Mouse (Mus musculus): ENCODE measurements at regions not wholly inside any gene's neighbourhood (a gene's known extent, or its start where the extent isn't known, plus 50 kb on each side); places are given as distances from the start of the nearest gene placed in this dataset.

GRCm38 (mm10) chr3:60324416-60324815 is 148.2 kb upstream of the Mbnl1 start:
- H3K4me1 ChIP-seq: no peaks in the 10 kb centered on the region
- H3K36me3 ChIP-seq (ENCODE audit: poor library complexity, severe bottlenecking): no peaks in the 10 kb centered on the region
- ATAC-seq: no peak
- H3K4me2 ChIP-seq: no peak overlapping the region
- no peaks in the 10 kb centered on the region for H3K9me3 ChIP-seq (replicated peaks)
- H3K27me3 ChIP-seq: no peaks in the 10 kb centered on the region
- H3K4me3 ChIP-seq: no peak overlapping the region
- H3K27ac ChIP-seq: no peak overlapping the region
- no peak overlapping the region for H3K9ac ChIP-seq

DNA sequence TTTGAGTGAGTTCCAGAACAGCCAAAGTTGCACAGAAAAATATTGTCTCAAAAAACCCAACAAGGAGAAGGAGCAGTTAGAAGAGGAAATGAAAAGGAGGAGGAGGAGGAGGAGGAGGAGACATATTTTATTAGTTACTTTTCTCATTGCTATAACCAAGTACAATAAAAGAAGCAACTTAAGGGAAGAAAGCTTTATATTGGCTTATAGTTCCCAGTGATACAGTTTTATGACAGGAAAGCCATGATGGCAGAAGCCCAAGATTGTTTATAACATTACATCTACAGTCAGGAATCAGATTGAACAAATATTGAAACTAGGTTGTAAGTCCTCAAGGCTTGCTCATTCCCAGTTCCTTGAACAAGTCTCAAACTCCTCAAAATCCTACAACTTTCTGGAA is 147.7 kb upstream of the Mbnl1 start:
- Histone ChIP-seq H3K4me2 (no peak overlapping the region), H3K27me3 (no peaks in the 10 kb centered on the region), H3K27ac (no peak overlapping the region), H3K4me1 (no peaks in the 10 kb centered on the region), H3K9me3 (replicated peaks) (no peaks in the 10 kb centered on the region), H3K36me3 (ENCODE audit: poor library complexity, severe bottlenecking) (no peaks in the 10 kb centered on the region), H3K4me3 (no peak overlapping the region), H3K9ac (no peak overlapping the region)
- no peak for ATAC-seq

GRCm38 (mm10) chr3:60332460-60332859 is 140.2 kb upstream of the Mbnl1 start:
- Histone ChIP-seq H3K4me1 (no peaks in the 10 kb centered on the region), H3K4me2 (no peak overlapping the region)
- no peak for ATAC-seq

GRCm38 (mm10) chr3:60333669-60334068 is 139.0 kb upstream of the Mbnl1 start:
- H3K27ac ChIP-seq: no peak overlapping the region
- no peak for ATAC-seq
- no peak overlapping the region for H3K9ac ChIP-seq
- H3K4me3 ChIP-seq: no peak overlapping the region
- H3K4me1 ChIP-seq: no peaks in the 10 kb centered on the region
- H3K9me3 ChIP-seq (replicated peaks): no peaks in the 10 kb centered on the region
- no peaks in the 10 kb centered on the region for H3K27me3 ChIP-seq
- H3K36me3 ChIP-seq (ENCODE audit: poor library complexity, severe bottlenecking): no peaks in the 10 kb centered on the region
- 91% methylated on average over 2 of the region's 2 CpGs for WGBS
- H3K4me2 ChIP-seq: no peak overlapping the region

More at GRCm38 (mm10) chr3:60332460-60332859, 140.2 kb upstream of the Mbnl1 start:
- no peaks in the 10 kb centered on the region for H3K9me3 ChIP-seq (replicated peaks)
- H3K27me3 ChIP-seq: no peaks in the 10 kb centered on the region
- no peaks in the 10 kb centered on the region for H3K36me3 ChIP-seq (ENCODE audit: poor library complexity, severe bottlenecking)
- H3K27ac ChIP-seq: no peak overlapping the region
- no peak overlapping the region for H3K9ac ChIP-seq
- no peak overlapping the region for H3K4me3 ChIP-seq

GRCm38 (mm10) chr3:60334133-60334532 is 138.5 kb upstream of the Mbnl1 start:
- no peaks in the 10 kb centered on the region for H3K9me3 ChIP-seq (replicated peaks)
- 88% methylated on average over 2 of the region's 2 CpGs for WGBS
- no peaks in the 10 kb centered on the region for H3K27me3 ChIP-seq
- no peak overlapping the region for H3K27ac ChIP-seq
- H3K4me2 ChIP-seq: no peak overlapping the region
- H3K36me3 ChIP-seq (ENCODE audit: poor library complexity, severe bottlenecking): no peaks in the 10 kb centered on the region
- no peak overlapping the region for H3K9ac ChIP-seq
- H3K4me3 ChIP-seq: no peak overlapping the region
- H3K4me1 ChIP-seq: no peaks in the 10 kb centered on the region
- no peak for ATAC-seq

DNA sequence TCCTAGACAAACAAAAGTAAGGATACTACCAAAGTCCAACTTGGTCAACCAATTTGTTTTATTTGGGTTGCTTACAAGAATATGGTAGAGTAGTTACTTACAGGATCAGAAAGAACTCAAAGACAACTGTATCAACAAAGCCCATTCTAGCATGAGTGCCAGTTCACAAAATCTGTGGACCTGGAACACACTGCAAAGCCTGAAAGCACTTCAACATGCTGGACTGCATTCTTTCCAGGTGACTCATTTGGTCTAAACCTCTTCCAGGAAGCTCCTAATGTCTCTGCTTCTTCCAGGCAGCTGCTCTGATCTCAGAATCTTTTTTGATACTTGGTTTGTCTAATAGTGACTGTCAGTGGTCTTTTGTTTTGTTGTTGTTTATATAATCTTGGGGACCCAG is 126.2 kb upstream of the Mbnl1 start:
- H3K9ac ChIP-seq: no peak overlapping the region
- H3K9me3 ChIP-seq (replicated peaks): no peaks in the 10 kb centered on the region
- no peaks in the 10 kb centered on the region for H3K4me1 ChIP-seq
- no peak overlapping the region for H3K4me3 ChIP-seq
- H3K4me2 ChIP-seq: no peak overlapping the region
- ATAC-seq: no peak
- H3K27ac ChIP-seq: no peak overlapping the region
- H3K27me3 ChIP-seq: no peaks in the 10 kb centered on the region
- H3K36me3 ChIP-seq (ENCODE audit: poor library complexity, severe bottlenecking): no peaks in the 10 kb centered on the region

DNA sequence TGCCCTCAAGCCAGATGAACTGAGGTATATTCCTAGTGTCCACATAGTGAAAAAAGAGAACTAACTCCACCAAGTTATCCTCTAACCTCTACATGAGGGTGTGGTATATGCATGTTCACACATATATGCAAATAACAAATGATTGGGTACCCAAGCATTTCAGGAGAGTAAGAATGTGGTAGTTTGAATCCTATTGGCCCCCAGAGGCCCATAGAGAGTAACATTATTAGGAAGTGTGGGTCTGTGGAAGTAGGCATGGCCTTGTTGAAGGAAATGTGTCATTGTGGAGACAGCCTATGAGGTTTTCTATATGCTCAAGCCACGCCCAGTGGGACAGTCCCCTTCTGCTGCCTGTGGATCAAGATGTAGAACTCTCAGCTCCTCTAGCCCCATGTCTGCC is 125.6 kb upstream of the Mbnl1 start:
- no peak overlapping the region for H3K9ac ChIP-seq
- no peaks in the 10 kb centered on the region for H3K36me3 ChIP-seq (ENCODE audit: poor library complexity, severe bottlenecking)
- H3K27ac ChIP-seq: no peak overlapping the region
- no peaks in the 10 kb centered on the region for H3K27me3 ChIP-seq
- no peaks in the 10 kb centered on the region for H3K4me1 ChIP-seq
- ATAC-seq: no peak
- no peak overlapping the region for H3K4me2 ChIP-seq
- WGBS: 65% methylated on average over 1 of the region's 1 CpGs
- H3K9me3 ChIP-seq (replicated peaks): no peaks in the 10 kb centered on the region
- no peak overlapping the region for H3K4me3 ChIP-seq

GRCm38 (mm10) chr3:60371176-60371965 is 101.3 kb upstream of the Mbnl1 start:
- Histone ChIP-seq H3K9me3 (replicated peaks) (no peaks in the 10 kb centered on the region), H3K9ac (no peak overlapping the region), H3K4me1 (no peaks in the 10 kb centered on the region), H3K4me3 (no peak overlapping the region), H3K36me3 (ENCODE audit: poor library complexity, severe bottlenecking) (no peaks in the 10 kb centered on the region), H3K4me2 (no peak overlapping the region), H3K27ac (no peak overlapping the region), H3K27me3 (no peaks in the 10 kb centered on the region)
- WGBS: 87% methylated on average over 2 of the region's 2 CpGs
- no peak for ATAC-seq

DNA sequence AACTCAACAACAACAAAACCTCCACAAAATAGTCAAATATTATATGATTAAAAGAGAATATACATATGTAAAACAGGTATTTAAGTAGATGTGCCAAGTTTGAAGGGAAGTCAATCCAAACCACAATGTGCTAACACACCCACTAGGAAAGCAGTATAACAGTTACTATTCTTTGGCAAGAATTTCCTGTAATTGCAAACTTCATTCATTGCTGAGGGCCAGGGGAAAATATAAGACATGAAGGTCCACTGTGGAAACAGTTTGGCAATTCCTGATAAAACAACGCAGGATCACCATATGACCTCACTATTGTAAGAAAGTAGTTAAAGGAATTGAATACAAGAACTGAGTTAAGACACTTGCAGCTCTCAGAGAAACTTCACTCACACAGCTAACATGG is 99.0 kb upstream of the Mbnl1 start:
- no peak overlapping the region for H3K27ac ChIP-seq
- H3K27me3 ChIP-seq: no peaks in the 10 kb centered on the region
- H3K36me3 ChIP-seq (ENCODE audit: poor library complexity, severe bottlenecking): no peaks in the 10 kb centered on the region
- ATAC-seq: no peak
- H3K4me3 ChIP-seq: no peak overlapping the region
- H3K4me1 ChIP-seq: no peaks in the 10 kb centered on the region
- WGBS: 85% methylated on average over 1 of the region's 1 CpGs
- no peak overlapping the region for H3K4me2 ChIP-seq
- no peaks in the 10 kb centered on the region for H3K9me3 ChIP-seq (replicated peaks)
- no peak overlapping the region for H3K9ac ChIP-seq

DNA sequence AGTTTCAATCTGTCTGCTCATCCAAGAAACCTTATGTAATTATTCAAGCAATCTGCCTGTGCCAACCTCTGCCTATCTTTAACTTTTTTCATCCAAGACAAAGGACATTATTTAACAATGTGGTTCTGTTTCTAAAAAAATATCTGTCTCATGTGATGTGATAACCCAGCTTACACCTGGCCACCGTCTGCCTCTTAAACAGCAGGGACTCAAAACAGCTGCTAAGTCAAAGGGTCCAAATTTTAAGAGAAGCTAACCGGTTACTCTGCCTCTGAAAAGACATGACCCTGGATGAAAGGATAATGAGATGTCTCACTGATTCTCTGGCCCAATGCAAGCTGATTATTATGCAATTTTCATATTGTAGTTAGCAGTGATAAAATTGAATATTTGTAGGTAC is 84.0 kb upstream of the Mbnl1 start:
- no peak overlapping the region for H3K9ac ChIP-seq
- no peaks in the 10 kb centered on the region for H3K4me1 ChIP-seq
- WGBS: 68% methylated on average over 2 of the region's 2 CpGs
- no peak overlapping the region for H3K4me2 ChIP-seq
- no peak overlapping the region for H3K4me3 ChIP-seq
- H3K9me3 ChIP-seq (replicated peaks): no peaks in the 10 kb centered on the region
- H3K27ac ChIP-seq: no peak overlapping the region
- no peaks in the 10 kb centered on the region for H3K36me3 ChIP-seq (ENCODE audit: poor library complexity, severe bottlenecking)
- ATAC-seq: no peak
- H3K27me3 ChIP-seq: no peaks in the 10 kb centered on the region

DNA sequence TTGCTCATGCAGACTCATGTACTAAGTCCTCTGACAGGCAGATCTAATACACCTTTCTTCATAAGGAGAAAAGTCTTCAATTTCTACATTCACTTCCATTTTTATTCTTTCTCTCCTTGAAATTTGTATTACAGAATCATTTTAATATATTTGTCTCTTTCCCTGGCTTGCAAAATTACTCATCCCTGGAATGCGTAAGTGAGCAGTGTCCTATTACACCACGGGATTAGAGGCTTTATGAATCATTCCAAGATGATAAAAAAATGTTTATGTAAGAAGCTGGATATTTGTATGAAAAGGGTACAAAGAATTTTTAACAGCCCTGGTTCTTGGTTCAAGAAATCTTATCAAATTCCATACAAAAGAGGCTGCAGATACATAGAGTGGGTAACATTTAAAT is 83.6 kb upstream of the Mbnl1 start:
- no peak for ATAC-seq
- no peaks in the 10 kb centered on the region for H3K4me1 ChIP-seq
- 85% methylated on average over 2 of the region's 2 CpGs for WGBS
- no peaks in the 10 kb centered on the region for H3K36me3 ChIP-seq (ENCODE audit: poor library complexity, severe bottlenecking)
- H3K27me3 ChIP-seq: no peaks in the 10 kb centered on the region
- no peak overlapping the region for H3K4me2 ChIP-seq
- H3K27ac ChIP-seq: no peak overlapping the region
- H3K4me3 ChIP-seq: no peak overlapping the region
- no peak overlapping the region for H3K9ac ChIP-seq
- H3K9me3 ChIP-seq (replicated peaks): no peaks in the 10 kb centered on the region

DNA sequence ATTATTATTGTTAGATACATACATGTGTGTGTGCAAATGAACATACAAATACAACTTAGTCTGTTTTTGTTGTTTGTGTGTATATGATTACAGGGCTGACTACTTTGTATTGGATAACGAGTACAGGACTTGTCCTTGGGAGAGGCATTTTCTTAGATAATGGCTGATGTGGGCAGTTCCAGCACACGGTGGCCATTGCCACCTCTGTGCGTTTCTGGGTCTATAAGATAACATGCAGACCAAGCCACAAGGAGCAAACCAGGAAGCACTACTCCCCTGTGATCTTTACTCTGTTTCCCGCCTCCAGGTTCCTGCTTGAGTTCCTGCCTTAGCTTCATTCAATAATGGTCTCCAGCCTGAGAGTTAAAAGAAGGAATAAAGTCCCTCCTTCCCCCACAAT is 77.3 kb upstream of the Mbnl1 start:
- Histone ChIP-seq H3K4me3 (no peak overlapping the region), H3K36me3 (ENCODE audit: poor library complexity, severe bottlenecking) (no peaks in the 10 kb centered on the region), H3K4me1 (no peaks in the 10 kb centered on the region), H3K9ac (no peak overlapping the region), H3K9me3 (replicated peaks) (no peaks in the 10 kb centered on the region), H3K27ac (no peak overlapping the region), H3K27me3 (no peaks in the 10 kb centered on the region), H3K4me2 (no peak overlapping the region)
- no peak for ATAC-seq
- WGBS: 82% methylated on average over 4 of the region's 4 CpGs

- no peaks in the 10 kb centered on the region for H3K27me3 ChIP-seq
- WGBS: 84% methylated on average over 3 of the region's 3 CpGs
- ATAC-seq: no peak
- H3K4me2 ChIP-seq: no peak overlapping the region
- no peaks in the 10 kb centered on the region for H3K36me3 ChIP-seq (ENCODE audit: poor library complexity, severe bottlenecking)
- H3K9me3 ChIP-seq (replicated peaks): no peaks in the 10 kb centered on the region
- no peak overlapping the region for H3K4me3 ChIP-seq
- H3K4me1 ChIP-seq: no peaks in the 10 kb centered on the region
- no peak overlapping the region for H3K27ac ChIP-seq
- H3K9ac ChIP-seq: no peak overlapping the region
Measured at GRCm38 (mm10) chr3:60396971-60397370, 75.7 kb upstream of the Mbnl1 start.

Data from forebrain, embryonic 13.5 days (tissue).